In the genomic region with DNA sequence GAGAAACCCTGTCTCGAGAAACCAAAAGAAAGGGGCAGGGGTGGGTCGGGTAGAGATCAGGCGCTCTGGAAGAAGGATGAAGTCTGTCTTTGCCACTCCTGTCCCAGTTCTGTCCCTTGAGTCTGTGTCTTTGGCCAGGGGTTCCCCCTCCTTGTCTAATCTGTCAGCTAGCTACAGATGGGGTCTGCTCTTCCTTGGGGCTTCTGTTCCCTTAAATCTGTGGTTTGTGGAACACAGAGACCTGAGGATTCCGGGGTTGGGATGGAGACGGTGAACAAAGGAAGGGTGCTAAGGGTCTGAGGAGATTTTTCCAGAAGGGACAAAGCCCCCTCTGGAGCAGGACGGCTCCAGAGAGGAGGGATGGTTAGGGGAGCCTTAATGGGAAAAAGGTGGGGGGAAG, we compare ENCODE assay signal across 28 mouse cellular contexts. TPM values are rescaled to one million over a fixed set of nuclear protein-coding genes. Genes with fewer than 3 reads are reported as not detected.
DNase-seq lines count a peak whose midpoint lies in the region; ATAC-seq lines count a peak whose summit lies in the region.
"Had no signal": no experiment of that assay in that cellular context is flagged by ENCODE, and none has a peak within 500 bp of the region (broad histone marks: within the 10 kb centered on the region; RNA-seq: fewer than 3 reads in every experiment).

A gene (plus strand): TSS at position 301 of the 400 bp plus-strand sequence.

- no peaks in the 10 kb centered on the region for H3K36me3 ChIP-seq in forebrain, embryonic 13.5 days (ENCODE audit: poor library complexity, severe bottlenecking)
- no peaks in the 10 kb centered on the region for H3K36me3 ChIP-seq in forebrain, embryonic 14.5 days (ENCODE audit: control insufficient read depth, insufficient read depth, low read length)
- H3K36me3 ChIP-seq in midbrain, embryonic 13.5 days: no peaks in the 10 kb centered on the region
- no peaks in the 10 kb centered on the region for H3K36me3 ChIP-seq in midbrain, embryonic 15.5 days (replicated peaks)
- no peaks in the 10 kb centered on the region for H3K36me3 ChIP-seq in embryonic facial prominence, embryonic 10.5 days (replicated peaks)
- no peaks in the 10 kb centered on the region for H3K36me3 ChIP-seq in limb, embryonic 10.5 days
- H3K36me3 ChIP-seq: forebrain, embryonic 15.5 days; G1E had no signal

- 0 out of 2 replicates have a peak within 1 kb of the TSS, but pooled peaks have one; percentile 1 for H3K9ac ChIP-seq in forebrain, embryonic 13.5 days
- no peak within 1 kb of the TSS for H3K9ac ChIP-seq in forebrain, embryonic 14.5 days (ENCODE audit: low read length)
- H3K9ac ChIP-seq in midbrain, embryonic 13.5 days (replicated peaks): 0 out of 2 replicates have a peak within 1 kb of the TSS, but pooled peaks have one; percentile 14
- H3K9ac ChIP-seq in midbrain, embryonic 15.5 days: no peak within 1 kb of the TSS
- H3K9ac ChIP-seq: forebrain, embryonic 15.5 days; forebrain, postnatal 0 days had no signal

- no peak for DNase-seq in forebrain, embryonic 14.5 days (ENCODE audit: low spot score)
- no peak for DNase-seq in embryonic facial prominence, embryonic 10.5 days (ENCODE audit: low spot score)
- DNase-seq in limb, embryonic 10.5 days (ENCODE audit: low spot score): no peak
- no peak for DNase-seq in kidney, adult 11 months
- DNase-seq in heart, postnatal 10 days: no peak
- DNase-seq: adrenal gland, adult 8-10 months; adrenal gland, postnatal 14 days; adrenal gland, postnatal 36 days; B cell, adult 2 months; cerebellum, adult 11-12 months; cerebellum, adult 2 months; cerebellum, adult 9-10 months; cerebellum, postnatal 10 days; cerebellum, postnatal 25 days; forebrain, postnatal 0 days had no signal

- no peak within 1 kb of the TSS for H3K27ac ChIP-seq in forebrain, embryonic 13.5 days
- H3K27ac ChIP-seq in forebrain, embryonic 14.5 days (ENCODE audit: low read depth, low read length): no peak within 1 kb of the TSS
- H3K27ac ChIP-seq in midbrain, embryonic 13.5 days: no peak within 1 kb of the TSS
- H3K27ac ChIP-seq in midbrain, embryonic 15.5 days: no peak within 1 kb of the TSS
- 0 out of 2 replicates have a peak within 1 kb of the TSS, but pooled peaks have one; percentile 14 for H3K27ac ChIP-seq in embryonic facial prominence, embryonic 10.5 days (replicated peaks)
- peak within 1 kb of the TSS; percentile 42; the same call in 1 of the 2 replicates for H3K27ac ChIP-seq in limb, embryonic 10.5 days
- H3K27ac ChIP-seq: forebrain, embryonic 15.5 days had no signal

- no peaks in the 10 kb centered on the region for H3K4me1 ChIP-seq in forebrain, embryonic 13.5 days
- no peaks in the 10 kb centered on the region for H3K4me1 ChIP-seq in forebrain, embryonic 14.5 days (ENCODE audit: control insufficient read depth, insufficient read depth, low read length)
- H3K4me1 ChIP-seq in midbrain, embryonic 13.5 days (replicated peaks): no peaks in the 10 kb centered on the region
- no peaks in the 10 kb centered on the region for H3K4me1 ChIP-seq in midbrain, embryonic 15.5 days
- H3K4me1 ChIP-seq in embryonic facial prominence, embryonic 10.5 days: peaks cover 9% of the 10 kb centered on the region
- peaks cover 6% of the 10 kb centered on the region; the same call in 1 of the 2 replicates for H3K4me1 ChIP-seq in limb, embryonic 10.5 days
- H3K4me1 ChIP-seq: forebrain, embryonic 15.5 days had no signal

- no peaks in the 10 kb centered on the region for H3K9me3 ChIP-seq in forebrain, embryonic 13.5 days (replicated peaks)
- H3K9me3 ChIP-seq in forebrain, embryonic 14.5 days (replicated peaks; ENCODE audit: control insufficient read depth, low read length): no peaks in the 10 kb centered on the region
- H3K9me3 ChIP-seq in midbrain, embryonic 13.5 days: no peaks in the 10 kb centered on the region
- H3K9me3 ChIP-seq in midbrain, embryonic 15.5 days: no peaks in the 10 kb centered on the region
- H3K9me3 ChIP-seq in embryonic facial prominence, embryonic 10.5 days: no peaks in the 10 kb centered on the region
- H3K9me3 ChIP-seq in limb, embryonic 10.5 days (replicated peaks): no peaks in the 10 kb centered on the region
- H3K9me3 ChIP-seq: forebrain, embryonic 15.5 days; G1E had no signal

- no peak within 1 kb of the TSS for H3K4me2 ChIP-seq in forebrain, embryonic 13.5 days
- H3K4me2 ChIP-seq in forebrain, embryonic 14.5 days (ENCODE audit: low read length): no peak within 1 kb of the TSS
- no peak within 1 kb of the TSS for H3K4me2 ChIP-seq in midbrain, embryonic 13.5 days (replicated peaks)
- no peak within 1 kb of the TSS for H3K4me2 ChIP-seq in midbrain, embryonic 15.5 days
- H3K4me2 ChIP-seq: forebrain, embryonic 15.5 days had no signal

- 75% methylated on average over 6 of the region's 6 CpGs for WGBS in forebrain, embryonic 13.5 days
- 76% methylated on average over 6 of the region's 6 CpGs for WGBS in forebrain, embryonic 14.5 days
- WGBS in midbrain, embryonic 13.5 days: 80% methylated on average over 6 of the region's 6 CpGs
- WGBS in midbrain, embryonic 15.5 days: 79% methylated on average over 6 of the region's 6 CpGs
- 78% methylated on average over 6 of the region's 6 CpGs for WGBS in embryonic facial prominence, embryonic 10.5 days
- WGBS in limb, embryonic 10.5 days: 74% methylated on average over 6 of the region's 6 CpGs

- H3K4me3 ChIP-seq in forebrain, embryonic 13.5 days: no peak within 1 kb of the TSS
- no peak within 1 kb of the TSS for H3K4me3 ChIP-seq in forebrain, embryonic 14.5 days (ENCODE audit: low read depth, low read length)
- H3K4me3 ChIP-seq in midbrain, embryonic 13.5 days (replicated peaks): no peak within 1 kb of the TSS
- H3K4me3 ChIP-seq in midbrain, embryonic 15.5 days: no peak within 1 kb of the TSS
- no peak within 1 kb of the TSS for H3K4me3 ChIP-seq in embryonic facial prominence, embryonic 10.5 days
- H3K4me3 ChIP-seq in limb, embryonic 10.5 days: no peak within 1 kb of the TSS
- H3K4me3 ChIP-seq: forebrain, embryonic 15.5 days had no signal

- H3K27me3 ChIP-seq in forebrain, embryonic 13.5 days: no peaks in the 10 kb centered on the region
- H3K27me3 ChIP-seq in forebrain, embryonic 14.5 days (replicated peaks; ENCODE audit: control insufficient read depth, insufficient read depth, low read length): no peaks in the 10 kb centered on the region
- H3K27me3 ChIP-seq in midbrain, embryonic 13.5 days: no peaks in the 10 kb centered on the region
- no peaks in the 10 kb centered on the region for H3K27me3 ChIP-seq in midbrain, embryonic 15.5 days (replicated peaks)
- H3K27me3 ChIP-seq in embryonic facial prominence, embryonic 10.5 days (replicated peaks; ENCODE audit: low read depth, poor library complexity, severe bottlenecking): no peaks in the 10 kb centered on the region
- H3K27me3 ChIP-seq in limb, embryonic 10.5 days (ENCODE audit: low read depth, poor library complexity, severe bottlenecking): peaks cover 4% of the 10 kb centered on the region; the same call in 1 of the 2 replicates
- H3K27me3 ChIP-seq: forebrain, embryonic 15.5 days; Patski had no signal

- no peak for ATAC-seq in forebrain, embryonic 13.5 days
- no peak for ATAC-seq in forebrain, embryonic 14.5 days
- no peak for ATAC-seq in midbrain, embryonic 13.5 days
- no peak for ATAC-seq in midbrain, embryonic 15.5 days (replicated peaks)
- ATAC-seq: activated CD4-positive, CD25-positive, alpha-beta regulatory T cell, adult 4 months; CD4-positive, CD25-positive, alpha-beta regulatory T cell, adult 4 months; forebrain, embryonic 15.5 days; forebrain, postnatal 0 days; Patski had no signal

- intact Hi-C loops in heart, postnatal 10 days (cut with DNase I): no loop called here

RNA-seq across cellular contexts. Expression of the gene that starts here (rescaled TPM):
- polyA plus RNA-seq in forebrain, embryonic 13.5 days (2015; fragmentation: Nextera tagmentation; extraction: Ambion mirVana): 0.20 and 0.30 TPM in 2 replicates
- polyA plus RNA-seq in forebrain, embryonic 14.5 days (2014; fragmentation: Nextera tagmentation; extraction: Ambion mirVana): 0.19 TPM in 1 of 2 replicates, not detected in the other
- 0.22 TPM in 1 of 2 replicates, not detected in the other for polyA plus RNA-seq in midbrain, embryonic 13.5 days (2015; fragmentation: Nextera tagmentation; extraction: Ambion mirVana)
- 0.27 and 0.87 TPM in 2 replicates for polyA plus RNA-seq in midbrain, embryonic 15.5 days (2015; fragmentation: Nextera tagmentation; extraction: Ambion mirVana)
- 0.05 and 0.11 TPM in 2 replicates for polyA plus RNA-seq in embryonic facial prominence, embryonic 10.5 days (2016; fragmentation: Nextera tagmentation; extraction: Ambion mirVana)
- polyA plus RNA-seq in limb, embryonic 10.5 days (2016; fragmentation: Nextera tagmentation; extraction: Ambion mirVana): 0.18 TPM in 1 of 2 replicates, not detected in the other
- total RNA-seq in heart, postnatal 10 days (2021): not detected
- total RNA-seq: adrenal gland, adult 18-20 months; adrenal gland, adult 8-10 months; adrenal gland, postnatal 14 days; adrenal gland, postnatal 36 days; CH12.LX; G1E had no signal
- polyA plus RNA-seq: embryonic facial prominence, embryonic 11.5 days; embryonic facial prominence, embryonic 14.5 days; forebrain, embryonic 11.5 days; G1E; Patski had no signal

Comparison
In these comparisons a context has a peak if more than half of its experiments do, and no peak if none do; other contexts are left out.
1. H3K9ac ChIP-seq: peak in forebrain, embryonic 13.5 days (single experiment) and midbrain, embryonic 13.5 days (single experiment); none in forebrain, embryonic 14.5 days (single experiment) and midbrain, embryonic 15.5 days (single experiment).
2. H3K27ac ChIP-seq: peak in embryonic facial prominence, embryonic 10.5 days (single experiment) and limb, embryonic 10.5 days (single experiment); none in forebrain, embryonic 13.5 days (single experiment), forebrain, embryonic 14.5 days (single experiment), midbrain, embryonic 13.5 days (single experiment) and midbrain, embryonic 15.5 days (single experiment).